Comparison of ENCODE assay signal across 9 mouse cellular contexts in the genomic region with DNA sequence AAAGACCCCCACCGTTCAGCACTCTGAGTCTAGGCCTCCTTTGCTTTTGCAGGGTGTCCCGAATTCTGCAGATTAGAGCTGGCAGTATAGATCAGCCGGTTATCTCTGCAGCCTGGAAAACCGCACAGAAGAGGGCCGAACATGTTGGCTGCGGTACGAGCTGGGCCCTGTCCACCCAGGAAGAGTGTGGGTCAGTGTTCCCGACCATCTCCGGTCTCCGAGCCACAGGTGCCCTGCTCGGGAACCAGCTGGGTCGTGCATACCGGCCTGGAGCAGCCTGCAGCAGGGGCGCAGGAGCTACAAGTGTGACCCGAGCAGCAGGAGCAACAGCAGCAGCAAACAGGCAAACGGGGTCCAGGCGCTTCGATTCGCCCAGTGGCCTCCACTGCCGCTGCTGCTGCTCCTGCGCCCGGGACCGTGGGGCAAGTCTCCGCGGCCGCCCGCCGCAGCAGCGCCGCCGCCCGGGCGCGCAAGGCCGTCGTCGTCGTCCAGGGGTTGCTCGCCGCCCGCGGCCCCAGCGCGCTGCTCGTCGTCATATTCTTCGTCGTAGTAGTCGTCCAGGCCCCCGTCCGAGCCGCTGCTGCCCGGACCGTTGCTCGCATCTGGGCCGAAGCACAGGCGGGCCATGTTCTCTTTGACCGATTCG. TPM values are rescaled to one million over a fixed set of nuclear protein-coding genes. Genes with fewer than 3 reads are reported as not detected.
DNase-seq lines count a peak whose midpoint lies in the region; ATAC-seq and TF ChIP-seq lines count a peak whose summit lies in the region.
"Had no signal": no experiment of that assay in that cellular context is flagged by ENCODE, and none has a peak within 500 bp of the region (broad histone marks: within the 10 kb centered on the region; RNA-seq: fewer than 3 reads in every experiment).

No protein-coding gene starts in this region.

- no peaks in the 10 kb centered on the region for H3K9me3 ChIP-seq in embryonic facial prominence, embryonic 15.5 days (replicated peaks)
- no peaks in the 10 kb centered on the region for H3K9me3 ChIP-seq in midbrain, embryonic 16.5 days (replicated peaks; ENCODE audit: control insufficient read depth, low read length, poor library complexity, severe bottlenecking)

- intact Hi-C loops in gastrocnemius, adult 2 months (cut with DNase I): loop anchor here (5.0 kb wide), 3 partner anchors 98 to 288 kb away; no protein-coding TSS in a partner anchor
- intact Hi-C loops in heart, postnatal 36 days (cut with DNase I): loop anchor here (2.0 to 10.0 kb wide), 11 partner anchors 87 to 567 kb away; no protein-coding TSS in a partner anchor

- peak overlapping the region; percentile 93 for H3K4me3 ChIP-seq in gastrocnemius, adult 2 months
- H3K4me3 ChIP-seq in embryonic facial prominence, embryonic 15.5 days (replicated peaks): peak overlapping the region; percentile 84
- peak overlapping the region; percentile 75 for H3K4me3 ChIP-seq in midbrain, embryonic 16.5 days (ENCODE audit: low read depth, low read length)

- no peak for ATAC-seq in embryonic facial prominence, embryonic 15.5 days (ENCODE audit: insufficient number of reproducible peaks, low FRiP score, low TSS enrichment, low read depth)
- peak; percentile 7 for ATAC-seq in midbrain, embryonic 16.5 days

- H3K27me3 ChIP-seq in embryonic facial prominence, embryonic 15.5 days: no peaks in the 10 kb centered on the region
- H3K27me3 ChIP-seq in midbrain, embryonic 16.5 days (ENCODE audit: control insufficient read depth, insufficient read depth, low read depth, low read length): 0 out of 2 replicates have a peak, but pooled peaks cover 5% of the 10 kb centered on the region

- H3K27ac ChIP-seq in gastrocnemius, adult 2 months: peak overlapping the region; percentile 92
- H3K27ac ChIP-seq in embryonic facial prominence, embryonic 15.5 days (replicated peaks): peak overlapping the region; percentile 100
- H3K27ac ChIP-seq in midbrain, embryonic 16.5 days (ENCODE audit: low read length): peak overlapping the region; percentile 87

- WGBS in embryonic facial prominence, embryonic 15.5 days: under 1% methylated on average over 59 of the region's 59 CpGs
- under 1% methylated on average over 59 of the region's 59 CpGs for WGBS in midbrain, embryonic 16.5 days

- peaks cover 28% of the 10 kb centered on the region for H3K4me1 ChIP-seq in embryonic facial prominence, embryonic 15.5 days
- H3K4me1 ChIP-seq in midbrain, embryonic 16.5 days (ENCODE audit: control insufficient read depth, insufficient read depth, low read length): peaks cover 26% of the 10 kb centered on the region

- DNase-seq in gastrocnemius, adult 2 months: peak; percentile 70
- no peak for DNase-seq in gastrocnemius, adult 18-20 months (ENCODE audit: low spot score)
- peak; percentile 52 for DNase-seq in MN1 (ENCODE audit: low spot score)
- peak; percentile 50 to 60 for DNase-seq in heart, postnatal 36 days
- DNase-seq in layer of hippocampus, postnatal 25 days (ENCODE audit: extremely low spot score in 1 of 2, low spot score in 1 of 2): peak; percentile 12 to 24
- no peak for DNase-seq in natural killer cell, adult 2 months (ENCODE audit: low spot score in 2 of 2)

- H3K36me3 ChIP-seq in embryonic facial prominence, embryonic 15.5 days: no peaks in the 10 kb centered on the region
- no peaks in the 10 kb centered on the region for H3K36me3 ChIP-seq in midbrain, embryonic 16.5 days (ENCODE audit: control insufficient read depth, insufficient read depth, low read length)

- TF ChIP-seq CTCF in gastrocnemius, adult 2 months (IDR thresholded peaks at IDR 0.05): peak; percentile 40

- H3K9ac ChIP-seq in embryonic facial prominence, embryonic 15.5 days: peak overlapping the region; percentile 94
- peak overlapping the region; percentile 90 for H3K9ac ChIP-seq in midbrain, embryonic 16.5 days (ENCODE audit: low read depth, low read length)

- peak overlapping the region; percentile 59 for H3K4me2 ChIP-seq in embryonic facial prominence, embryonic 15.5 days (replicated peaks)
- H3K4me2 ChIP-seq in midbrain, embryonic 16.5 days (ENCODE audit: low read length): peak overlapping the region; percentile 96

RNA-seq across cellular contexts. Expression of a gene that starts 1.6 kb away (rescaled TPM):
- 10 to 100 TPM; 11.2 to 18.6 TPM for total RNA-seq in gastrocnemius, adult 2 months (2021)
- 10 to 100 TPM; 10.5 to 12.5 TPM for total RNA-seq in gastrocnemius, adult 18-20 months (2021)
- 236 and 242 TPM in 2 replicates for polyA plus RNA-seq in embryonic facial prominence, embryonic 15.5 days (2015; fragmentation: Nextera tagmentation; extraction: Ambion mirVana)
- total RNA-seq in heart, postnatal 36 days (2021): 10 to 100 TPM; 30.8 to 35.8 TPM
- 10 to 100 TPM; 12.3 to 13.7 TPM for total RNA-seq in layer of hippocampus, postnatal 25 days (2021)
- 9.2 and 10.1 TPM in 2 replicates for polyA plus RNA-seq in midbrain, embryonic 16.5 days (2015; fragmentation: Nextera tagmentation; extraction: Ambion mirVana)
- total RNA-seq: MEL had no signal

Comparison
In these comparisons a context has a peak if more than half of its experiments do, and no peak if none do; other contexts are left out.
1. DNase-seq: peak in gastrocnemius, adult 2 months (single experiment), MN1 (single experiment), heart, postnatal 36 days (2 of 2) and layer of hippocampus, postnatal 25 days (2 of 2); none in gastrocnemius, adult 18-20 months (single experiment) and natural killer cell, adult 2 months (0 of 2).
2. Peak in every context shown above with its lines, with median percentiles within 50 percentile points of each other: H3K27ac ChIP-seq and H3K4me3 ChIP-seq.